Mouse (Mus musculus) neutrophil, adult 5-6 weeks (primary cell): ENCODE measurements around the gene Ablim1. TPM values are rescaled to one million over a fixed set of nuclear protein-coding genes. Genes with fewer than 3 reads are reported as not detected.

Experiments
- ATAC-seq: fragments of 151-379, 151-347 bp; 2 replicates; pipeline ENCODE4 v1.8.0; 2017; ENCODE audit warnings: mild to moderate bottlenecking, moderate TSS enrichment; ENCODE audit not compliant: insufficient number of reproducible peaks, poor library complexity, low FRiP score, severe bottlenecking; ENCODE audit errors: extremely low read depth
- total RNA-seq: library from RNA; stranded (forward); fragments of 200-1000 nt; gene quantifications from 2 replicates; pipeline ENCODE4 v1.2.3, GENCODE M21; 2017

Gene Ablim1
- total RNA-seq, 1 experiment from 2014 or later, result 255 TPM

DNA sequence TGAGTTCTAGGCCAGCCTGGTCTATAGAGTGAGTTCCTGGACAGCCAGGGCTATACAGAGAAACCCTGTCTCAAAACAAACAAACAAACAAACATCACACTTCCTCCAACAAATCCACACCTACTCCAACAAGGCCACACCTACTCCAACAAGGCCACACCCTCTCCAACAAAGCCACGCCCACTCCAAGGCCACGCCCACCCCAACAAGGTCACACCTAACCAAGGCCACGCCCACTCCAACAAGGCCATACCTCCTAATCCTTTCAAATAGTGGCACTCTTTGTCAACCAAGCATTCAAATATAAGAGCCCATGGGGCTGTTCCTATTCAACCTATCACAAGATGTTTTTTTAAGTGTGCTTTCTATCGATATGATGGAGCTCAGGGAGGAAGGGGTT is 288.2 kb downstream of the Ablim1 start:
- ATAC-seq, result no peak

DNA sequence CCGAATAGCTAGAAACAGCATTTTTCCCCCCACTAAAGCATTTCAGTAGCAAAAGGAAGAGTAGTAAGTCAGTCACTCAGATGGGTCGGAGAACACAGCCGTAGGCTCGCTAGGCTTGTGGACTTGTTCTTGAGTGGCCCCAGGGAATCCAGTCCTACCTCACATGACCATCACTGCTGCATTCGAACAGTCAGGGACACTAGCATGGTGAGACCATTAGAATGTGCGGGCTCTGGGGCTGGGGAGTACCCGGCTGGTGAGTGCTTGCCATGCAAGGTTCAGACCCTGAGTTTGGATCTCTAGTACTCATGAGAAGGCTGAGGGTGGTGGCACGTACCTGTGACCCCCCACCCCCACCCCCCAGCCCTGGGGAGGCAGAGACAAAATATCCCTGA is 296.9 kb downstream of the Ablim1 start:
- no peak for ATAC-seq

DNA sequence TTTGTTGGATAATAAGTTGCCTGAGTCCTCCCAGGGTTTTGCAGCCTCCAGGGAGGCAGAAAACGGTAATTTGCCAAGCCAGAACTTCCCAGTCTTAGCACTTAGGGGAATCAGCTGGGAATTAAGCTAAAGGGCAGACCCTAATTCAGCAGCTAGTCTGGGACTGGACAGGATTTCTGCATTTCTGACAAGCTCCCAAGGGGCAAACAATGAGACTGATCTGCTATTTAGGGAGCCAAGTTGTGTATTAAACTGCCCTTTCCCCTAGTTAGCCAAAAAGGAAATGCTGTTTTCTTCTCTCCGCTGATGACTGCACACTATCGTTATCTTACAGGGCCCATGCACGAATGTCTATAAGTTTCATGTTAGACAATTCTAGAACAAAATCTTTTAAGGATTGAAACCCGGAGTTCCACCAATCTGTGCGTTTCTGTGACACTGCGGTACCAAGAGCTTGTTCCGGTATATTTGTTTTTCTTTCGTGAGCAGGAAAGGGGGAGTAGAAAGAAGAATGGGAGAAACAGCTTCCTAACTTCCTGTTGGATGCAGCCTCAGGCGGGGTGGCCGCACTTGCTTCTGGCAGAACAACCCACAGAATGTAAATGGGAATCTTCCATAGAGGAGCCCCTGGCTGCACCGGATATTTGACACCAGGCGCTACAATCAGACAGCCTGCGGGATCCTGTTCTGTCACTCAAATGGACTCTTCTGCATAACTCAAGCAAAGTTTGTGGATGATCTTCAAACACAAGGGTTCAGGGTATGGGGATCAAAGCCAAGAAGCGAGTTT is 297.5 kb downstream of the Ablim1 start:
- no peak for ATAC-seq

DNA sequence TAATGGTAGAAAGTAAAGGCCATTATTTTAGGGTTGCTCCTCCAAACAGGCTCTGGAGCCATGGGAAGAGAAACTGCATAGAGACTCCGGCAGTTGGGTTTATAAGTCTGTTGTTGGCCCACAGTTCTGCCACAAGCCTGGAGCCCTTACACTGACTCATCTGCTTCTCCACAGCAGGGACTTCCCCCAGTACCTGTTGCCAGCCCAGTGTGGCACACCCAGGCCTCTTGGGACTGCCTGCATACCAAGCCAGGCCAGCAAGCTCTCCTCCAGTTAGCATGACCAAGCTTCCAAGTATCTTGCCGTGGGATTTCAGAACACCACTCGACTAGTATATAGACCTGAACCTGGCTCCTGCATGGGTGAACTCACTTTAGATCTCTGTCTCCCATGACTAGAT is 299.9 kb downstream of the Ablim1 start:
- peak; percentile 14; the same call in 1 of the 2 replicates for ATAC-seq

DNA sequence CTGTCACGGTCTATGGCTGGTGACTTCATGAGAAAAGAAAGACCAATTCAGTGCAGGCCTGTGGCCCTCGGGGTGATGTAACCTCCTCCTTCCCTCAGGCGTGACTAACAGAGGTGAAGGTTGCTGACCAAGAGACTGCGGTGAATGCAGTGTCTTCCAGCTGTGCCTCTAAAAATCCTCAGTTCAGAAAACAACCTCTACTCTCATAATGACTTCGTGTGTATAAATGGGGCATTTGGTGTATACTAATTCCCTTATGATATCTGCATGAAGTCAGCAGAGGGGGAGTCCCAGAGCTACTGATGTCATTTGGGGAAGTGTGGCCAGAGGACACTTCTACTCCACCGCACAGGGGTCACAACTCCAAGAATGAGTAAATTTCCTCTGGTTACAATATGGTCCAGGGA is 301.4 kb downstream of the Ablim1 start:
- ATAC-seq, result peak; percentile 25

DNA sequence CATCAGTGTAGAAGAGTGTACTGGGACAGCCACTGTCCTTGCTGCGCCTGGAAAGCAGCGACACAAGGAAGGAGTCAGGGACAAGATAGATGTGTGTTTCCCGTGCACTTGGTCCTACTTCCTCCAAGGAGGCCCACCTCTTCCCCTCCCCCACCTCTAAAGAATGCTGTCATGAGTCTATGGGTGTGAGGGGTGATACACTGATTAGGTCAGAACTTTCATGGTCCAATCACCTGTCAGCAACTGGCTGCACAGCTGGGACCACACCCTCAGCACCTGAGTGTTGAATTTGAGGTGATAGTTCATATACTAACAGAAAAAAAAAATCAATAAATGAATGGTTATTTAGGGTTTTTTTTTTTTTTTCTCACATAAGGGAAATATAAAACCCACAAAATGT is 302.7 kb downstream of the Ablim1 start:
- no peak for ATAC-seq

DNA sequence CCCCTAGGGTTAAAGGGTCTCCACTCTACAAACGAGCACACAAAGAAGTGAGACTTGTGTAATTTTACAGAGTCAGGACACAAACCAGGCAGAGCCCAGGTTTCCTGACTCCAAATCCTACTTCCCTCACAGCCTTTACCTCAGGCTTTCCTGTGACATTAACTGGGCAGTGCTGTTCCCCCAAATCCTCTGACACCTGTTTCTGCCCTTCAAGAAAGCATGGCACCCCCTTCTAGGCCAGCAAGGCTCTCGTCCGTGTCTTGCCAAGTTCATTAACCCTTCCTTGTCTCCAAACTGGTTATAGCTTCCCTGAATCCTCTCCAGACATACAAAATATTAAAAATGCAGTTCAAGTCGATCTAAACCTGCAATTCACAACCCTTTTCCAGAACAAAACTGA is 304.7 kb downstream of the Ablim1 start:
- no peak for ATAC-seq

DNA sequence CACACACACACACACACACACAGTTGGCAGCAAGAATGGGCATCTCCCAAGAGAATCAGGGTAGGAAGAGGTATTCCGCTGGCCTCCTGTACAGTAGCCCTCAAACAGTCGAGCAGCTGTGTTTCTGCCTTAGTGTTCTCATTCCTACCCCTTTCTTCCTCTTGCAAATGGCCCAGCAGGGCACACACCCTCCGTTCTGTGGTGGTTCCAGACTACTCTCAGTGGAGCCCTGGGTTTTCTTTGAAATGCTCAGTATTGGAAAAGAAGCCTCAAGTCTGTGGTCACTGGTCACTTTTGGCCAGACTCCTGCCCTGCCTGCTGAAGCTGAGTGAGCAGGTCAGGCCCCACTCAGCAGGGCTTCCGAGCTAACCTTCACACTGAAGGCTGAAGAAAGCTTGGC is 305.1 kb downstream of the Ablim1 start:
- ATAC-seq, result no peak

DNA sequence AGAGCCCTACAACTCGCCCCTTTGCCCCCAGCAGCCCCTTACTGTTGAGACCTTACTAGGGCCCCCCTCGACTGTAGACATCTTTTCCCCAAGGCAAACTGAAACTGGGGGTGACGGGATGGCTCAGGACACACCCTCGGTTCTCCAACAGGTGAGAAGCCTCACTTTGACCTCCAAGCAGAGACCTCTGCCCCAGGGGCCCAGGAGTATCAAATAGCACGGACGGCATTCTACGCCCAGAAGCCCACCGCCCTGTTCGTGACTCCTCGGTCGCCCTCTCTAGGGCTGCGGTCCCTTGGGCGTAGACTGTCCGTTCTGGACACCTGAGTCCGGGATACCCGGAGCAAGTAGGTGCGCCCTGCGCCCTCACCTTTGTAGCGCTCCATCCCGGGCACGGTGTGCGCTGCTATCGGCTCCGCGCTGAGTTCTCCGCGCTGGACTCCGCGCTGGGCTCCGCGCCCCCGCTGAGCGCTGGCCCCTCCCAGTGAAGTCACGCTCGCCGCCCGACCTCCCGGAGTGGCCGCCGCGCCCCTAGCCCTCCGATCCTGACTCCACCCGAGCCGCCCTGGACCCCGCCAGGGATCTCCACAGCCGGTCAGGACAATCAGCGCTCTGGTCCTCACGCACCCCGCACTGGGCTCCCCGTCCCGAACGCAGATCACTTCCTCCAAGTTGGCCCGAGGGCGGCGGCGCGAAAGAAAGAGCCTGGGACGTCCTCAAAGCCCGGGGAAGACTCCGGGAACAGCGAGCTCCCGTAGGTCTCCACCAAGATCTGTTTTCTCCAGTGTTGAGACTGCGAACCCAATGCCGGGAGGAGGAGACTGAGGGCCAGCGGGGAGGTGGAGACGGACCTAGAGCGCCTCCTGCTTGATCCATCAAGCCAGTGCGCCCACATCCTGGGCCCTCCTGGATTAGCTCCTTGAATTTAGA is 306.7 kb downstream of the Ablim1 start, which contains the start of gene Afap1l2:
Gene Afap1l2 (minus strand): TSS at position 448 of the 930 bp plus-strand sequence.
- ATAC-seq, result no peak

DNA sequence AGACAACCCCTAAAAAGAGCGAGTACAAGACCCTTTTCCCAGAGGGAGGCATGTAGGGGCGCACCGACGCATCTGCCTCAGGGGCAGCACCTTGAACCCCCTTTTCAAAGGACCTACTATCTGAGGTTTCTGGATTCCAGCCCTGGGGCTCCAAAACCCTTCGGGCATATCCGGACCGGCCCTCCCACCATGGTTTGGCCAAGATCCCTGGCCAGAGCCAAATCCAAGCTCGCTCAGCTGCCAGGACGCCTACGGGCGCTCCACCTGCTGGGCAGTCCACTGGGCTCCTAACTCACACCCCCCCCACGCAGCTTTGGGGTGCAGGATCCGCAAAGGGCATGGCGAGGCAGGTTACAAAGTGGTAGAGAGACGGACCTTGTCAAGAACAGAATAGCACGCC is 307.4 kb downstream of the Ablim1 start:
- ATAC-seq, result no peak

DNA sequence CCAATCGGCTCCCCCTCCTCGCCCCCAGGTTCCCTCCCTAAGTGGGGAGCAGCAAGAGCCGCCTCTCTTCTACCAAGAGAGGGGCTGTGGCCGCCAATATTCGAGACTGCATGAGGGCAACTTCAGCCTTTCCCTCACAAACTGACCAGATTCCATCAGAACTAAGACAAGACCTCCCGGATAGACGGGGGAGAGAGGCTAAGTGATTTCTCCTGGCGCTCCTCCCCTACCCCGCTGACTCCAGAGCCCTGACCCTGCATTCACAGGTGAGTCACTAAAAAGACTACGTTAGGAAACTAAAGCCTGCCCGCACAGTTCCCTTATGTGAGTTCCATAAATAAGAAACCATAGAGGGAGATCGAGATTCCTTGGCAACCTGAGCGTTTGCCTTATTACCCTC is 307.9 kb downstream of the Ablim1 start:
- ATAC-seq, result no peak

DNA sequence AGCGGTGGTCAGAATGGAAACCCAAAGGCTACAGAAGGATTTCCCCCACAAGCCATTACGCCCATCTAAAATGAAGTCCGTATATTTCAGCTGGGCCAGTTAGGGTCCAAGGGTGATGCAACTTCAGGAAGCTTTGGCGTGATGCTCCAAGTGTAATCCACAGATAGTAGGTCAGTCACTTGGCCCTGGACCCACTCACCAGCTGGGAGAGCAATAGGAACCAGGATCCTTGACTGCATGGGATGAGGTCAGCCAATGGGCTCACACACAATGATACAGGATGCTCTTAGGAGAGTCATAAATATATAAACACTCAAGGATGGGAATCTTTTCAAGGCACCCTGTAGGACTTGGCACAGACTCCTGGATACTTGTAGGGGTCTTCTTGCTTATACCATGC is 309.7 kb downstream of the Ablim1 start:
- no peak for ATAC-seq

DNA sequence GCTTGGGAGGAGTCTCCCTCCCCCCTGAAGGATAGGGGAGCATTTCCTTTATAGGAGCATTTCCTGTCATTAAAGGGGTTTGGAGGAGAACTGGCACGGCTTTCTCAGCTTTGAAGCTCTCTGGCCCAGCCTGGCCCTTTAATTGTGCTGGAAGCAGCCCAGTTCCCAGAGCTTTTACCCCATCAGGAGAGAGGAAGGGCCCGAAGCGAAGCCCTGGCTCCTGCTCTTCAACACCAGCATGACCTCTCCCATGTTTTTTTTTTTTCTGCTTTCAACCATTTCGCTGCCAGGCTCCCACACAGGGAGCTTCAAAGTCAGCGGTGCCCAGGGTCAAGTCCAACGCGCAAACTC is 311.3 kb downstream of the Ablim1 start:
- ATAC-seq, result no peak

DNA sequence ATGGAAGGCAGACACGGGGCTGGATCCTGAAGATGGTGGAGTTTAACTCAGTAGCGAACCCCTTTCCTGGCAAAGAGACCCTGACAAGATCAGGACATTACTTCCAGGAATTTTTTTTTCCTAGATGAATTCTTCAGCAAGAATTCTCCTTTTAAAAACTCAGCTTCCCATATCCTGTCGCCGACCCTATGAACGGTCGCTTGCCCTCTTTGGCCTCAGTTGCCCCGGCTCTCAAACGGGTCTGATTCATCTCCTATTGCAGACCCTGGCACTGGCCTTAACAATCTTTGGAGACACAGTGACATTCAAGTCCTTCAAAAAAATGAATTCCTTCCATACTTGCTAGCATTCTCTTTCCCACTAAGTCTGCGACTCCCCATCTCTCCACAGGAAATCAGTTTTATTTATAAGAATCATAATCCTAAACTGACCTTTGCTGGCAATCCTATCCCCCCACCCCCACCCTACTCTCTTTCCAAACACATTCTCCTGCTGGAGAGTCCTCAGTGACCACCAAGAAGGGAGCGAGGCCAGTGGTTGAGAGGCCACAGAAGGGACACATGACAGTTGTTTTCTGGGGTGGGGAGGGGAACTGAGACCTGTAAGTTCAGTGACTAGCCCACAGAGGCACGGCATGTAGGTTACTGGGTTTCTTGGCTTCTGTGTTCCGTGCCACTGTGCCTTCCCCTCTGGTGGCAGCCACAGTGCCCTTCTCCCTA is 311.8 kb downstream of the Ablim1 start:
- no peak for ATAC-seq

DNA sequence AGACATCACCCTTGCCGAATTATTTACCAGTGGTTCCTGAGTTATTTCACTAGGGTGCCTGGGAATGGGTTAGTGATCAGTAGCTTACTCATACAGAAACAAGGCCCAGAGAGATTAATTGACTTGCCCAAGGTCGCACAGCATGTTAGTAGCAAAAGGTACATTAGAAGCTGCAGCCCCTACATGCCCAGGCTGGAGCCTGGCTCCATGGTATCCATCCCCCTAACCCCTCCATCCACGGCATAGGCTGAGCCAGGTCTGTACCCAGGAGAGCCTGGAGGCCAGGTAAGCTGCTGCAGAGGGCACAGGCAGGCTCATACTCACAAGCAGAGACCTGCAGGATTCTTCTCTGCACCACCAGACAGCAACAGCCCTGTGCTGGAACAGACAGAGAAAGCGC is 312.8 kb downstream of the Ablim1 start:
- ATAC-seq, result no peak

DNA sequence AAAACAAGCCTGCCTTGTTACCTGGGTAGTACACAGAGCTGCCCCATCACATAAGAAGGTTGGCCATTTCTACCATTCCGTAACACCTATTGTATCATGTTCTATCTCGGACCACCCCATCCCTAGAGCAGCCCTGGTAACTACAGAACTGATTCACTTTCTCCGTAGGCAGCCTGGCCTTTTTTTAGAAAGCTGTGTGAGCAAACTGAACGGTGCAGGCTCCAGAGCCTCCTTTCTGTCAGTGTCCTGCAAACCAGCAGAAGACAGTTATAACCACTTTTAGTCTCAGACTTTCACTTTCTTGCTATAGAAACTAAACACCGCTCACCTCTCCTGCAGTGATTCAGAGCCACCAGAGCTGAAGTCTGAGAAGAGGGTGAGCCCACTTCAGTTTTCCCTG is 314.1 kb downstream of the Ablim1 start:
- ATAC-seq, result no peak

DNA sequence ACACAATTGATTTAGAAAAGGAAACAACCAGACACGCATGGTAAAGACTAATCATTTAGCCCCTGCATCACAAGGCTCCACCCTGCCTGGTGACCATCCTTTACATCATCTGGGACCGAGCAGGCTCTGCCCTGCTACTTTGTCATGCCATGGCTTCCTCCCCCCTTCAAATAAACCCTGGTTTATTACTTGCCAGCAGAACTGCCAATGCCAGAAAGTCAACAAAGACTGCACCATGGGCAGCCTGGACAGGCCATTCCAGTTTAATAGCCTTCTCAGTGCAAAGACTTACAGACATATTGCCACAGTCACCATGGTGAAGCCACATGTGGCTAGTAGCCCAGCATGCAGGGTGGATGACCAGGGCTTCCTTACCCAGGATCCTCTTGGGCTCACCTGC is 314.9 kb downstream of the Ablim1 start:
- ATAC-seq, result no peak

DNA sequence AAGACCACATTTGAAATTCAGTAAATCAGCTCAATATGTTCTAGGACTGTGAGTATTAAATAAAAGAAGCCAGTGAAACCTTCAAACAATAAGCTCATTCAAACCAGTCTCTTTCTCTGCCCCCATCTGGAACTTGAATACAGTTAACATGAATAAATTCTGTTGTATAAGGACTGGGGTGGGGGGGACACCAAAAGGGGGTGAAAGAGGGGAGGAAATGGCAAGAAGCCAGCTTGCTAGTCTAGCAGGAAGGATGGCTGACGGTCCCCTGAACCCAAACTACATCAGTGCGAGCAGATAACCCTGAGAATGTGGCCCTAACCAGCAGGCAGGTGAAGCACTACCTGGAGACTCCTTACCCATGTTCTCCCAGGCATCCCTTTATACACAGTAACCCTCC is 315.8 kb downstream of the Ablim1 start:
- ATAC-seq, result no peak

DNA sequence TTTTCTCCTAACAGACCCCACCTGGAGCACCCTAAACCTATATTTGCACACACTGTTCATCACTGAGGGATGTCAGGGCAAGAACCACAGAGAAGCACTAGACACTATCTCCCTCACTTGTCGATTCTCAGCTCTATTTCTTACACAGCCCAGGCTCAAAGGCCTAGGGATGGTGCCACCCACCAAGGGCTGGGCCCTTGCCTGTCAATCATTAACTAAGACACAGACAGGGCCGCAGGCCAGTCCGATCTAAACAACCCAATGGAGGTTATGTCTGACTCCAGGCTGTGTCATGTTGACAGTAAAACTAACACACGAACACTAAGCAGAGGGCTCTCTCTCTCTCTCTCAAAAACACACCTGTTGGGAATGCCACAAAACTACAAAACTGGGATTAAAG is 316.4 kb downstream of the Ablim1 start:
- ATAC-seq, result no peak
